Mouse (Mus musculus) frontal cortex, postnatal 10 days (tissue): ENCODE measurements around the gene Psmb3.
A peak's percentile ranks its signal among the peaks of the same experiment; 100 is the strongest.

Experiments used
- DNase-seq, 2 experiments: peaks; one replicate each; pipeline ENCODE4 v3.0.0; 2022; ENCODE audit warnings: low spot score in 2 of 2, mixed read lengths in 1 of 2

The Psmb3 gene

DNA sequence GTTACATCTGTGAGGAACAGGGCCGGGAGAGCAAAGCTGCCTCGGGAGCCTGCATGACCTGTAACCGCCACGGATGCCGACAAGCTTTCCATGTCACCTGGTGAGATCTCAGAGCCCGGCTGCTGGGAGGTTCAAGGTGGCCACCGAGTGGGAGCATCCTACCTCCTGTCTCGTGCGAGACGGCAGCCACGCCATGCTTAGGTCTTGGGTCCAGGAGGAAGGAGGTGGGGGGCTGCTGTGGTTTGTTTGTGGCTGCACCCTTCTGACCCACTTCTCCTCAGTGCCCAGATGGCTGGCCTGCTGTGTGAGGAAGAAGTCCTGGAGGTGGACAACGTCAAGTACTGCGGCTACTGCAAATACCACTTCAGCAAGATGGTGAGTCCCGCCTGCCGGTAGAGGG is 36.4 kb upstream of the Psmb3 start:
- DNase-seq, result no peak

DNA sequence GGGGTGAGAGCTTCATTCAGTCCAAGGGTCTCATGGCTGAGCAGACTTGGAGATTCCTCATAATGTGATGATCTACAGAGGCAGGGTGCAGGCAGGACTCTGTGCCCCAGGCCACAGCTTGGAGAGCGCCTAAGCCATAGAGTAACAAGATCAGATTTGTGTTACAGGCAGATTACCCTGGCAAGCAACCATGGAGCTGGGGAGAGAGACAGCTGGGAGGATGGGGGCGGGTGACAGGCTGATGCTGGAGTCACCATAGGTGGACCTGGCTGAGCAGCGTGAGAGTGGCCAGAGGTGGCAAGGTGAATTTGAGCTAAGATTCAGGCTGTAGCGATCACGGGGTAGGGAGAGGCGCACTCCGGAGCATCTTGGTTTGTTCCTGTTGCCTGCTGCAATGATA is 35.0 kb upstream of the Psmb3 start:
- DNase-seq, result no peak

GRCm38 (mm10) chr11:97669268-97669667 is 33.9 kb upstream of the Psmb3 start:
- no peak for DNase-seq

DNA sequence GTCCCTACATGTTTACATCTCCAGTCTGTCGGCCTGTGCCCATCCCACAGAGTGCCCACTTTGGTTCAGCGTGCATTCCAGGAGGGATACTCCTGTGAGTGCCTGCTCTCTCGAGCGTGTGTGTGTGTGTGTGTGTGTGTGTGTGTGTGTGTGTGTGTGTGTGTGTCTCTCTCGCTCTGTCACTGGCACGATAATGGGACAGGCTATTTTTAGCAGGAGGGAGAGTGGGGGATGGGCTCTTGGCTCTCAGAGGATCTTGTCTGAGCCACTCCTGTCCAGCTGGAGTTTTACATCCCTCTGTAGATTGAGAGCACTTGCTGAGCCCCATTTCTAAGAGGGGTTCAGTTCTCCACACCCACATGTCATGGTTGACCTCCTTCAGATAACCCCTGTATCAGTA is 33.4 kb upstream of the Psmb3 start:
- no peak for DNase-seq

DNA sequence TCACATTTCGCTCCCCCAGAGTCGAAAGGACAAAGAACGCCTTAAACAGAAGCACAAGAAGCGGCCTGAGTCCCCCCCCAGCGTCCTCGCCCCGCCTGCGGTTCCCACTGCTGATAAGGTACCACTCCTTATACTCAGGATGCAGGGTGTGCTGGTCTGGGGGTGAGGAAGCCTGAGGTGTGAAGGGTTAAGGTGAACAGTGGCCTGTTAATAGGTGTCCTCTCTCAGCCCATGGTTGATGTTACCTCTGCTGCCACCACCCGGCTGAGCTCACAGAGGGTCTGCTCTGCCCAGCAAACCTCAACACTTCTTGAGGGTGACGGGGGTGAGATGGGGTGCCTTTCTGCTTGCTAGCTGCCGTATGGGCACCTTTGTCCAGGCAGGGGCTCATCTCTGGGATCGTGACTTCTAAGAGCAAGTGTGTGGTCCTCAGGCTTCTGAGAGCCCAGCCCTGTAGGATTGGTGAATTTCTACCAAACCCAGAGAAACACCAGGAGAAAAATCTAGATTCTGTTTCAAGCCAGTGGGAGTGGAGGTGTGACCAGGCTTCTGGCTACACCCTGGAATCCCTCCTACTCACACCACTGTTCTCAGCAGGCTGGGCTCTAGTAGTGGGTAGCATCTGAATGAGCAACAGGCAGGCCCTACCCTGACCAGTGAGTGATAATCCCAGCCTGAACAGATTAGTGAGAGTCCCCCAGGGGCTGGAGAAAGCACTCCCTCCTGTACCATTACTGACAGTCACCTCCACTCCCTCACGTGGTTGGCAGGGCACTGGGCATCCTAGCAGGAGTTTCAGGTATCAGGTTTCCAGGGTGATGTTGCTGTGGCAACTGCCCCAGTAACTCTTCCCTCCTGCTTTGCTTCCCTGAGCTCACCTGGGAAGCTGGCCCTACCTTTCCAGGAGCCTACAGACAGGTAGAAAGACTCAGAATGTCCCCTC is 32.7 kb upstream of the Psmb3 start:
- no peak for DNase-seq

DNA sequence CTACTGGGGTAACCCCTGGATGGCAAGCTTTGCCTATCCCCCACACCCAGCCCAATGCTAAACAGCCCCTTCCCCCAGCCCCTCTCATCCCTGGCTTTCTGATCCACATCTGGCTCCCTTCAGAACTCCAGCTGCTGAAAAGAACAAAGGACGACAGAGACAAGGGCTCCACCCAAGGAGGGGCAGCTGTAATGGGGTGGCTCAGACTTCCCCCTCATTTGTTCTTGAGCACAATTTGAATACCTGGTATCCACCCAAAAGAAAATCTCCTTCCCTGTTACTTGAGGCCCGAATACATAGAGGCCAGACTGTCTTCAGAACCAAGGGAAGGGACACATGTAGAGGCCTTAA is 32.0 kb upstream of the Psmb3 start:
- no peak for DNase-seq

DNA sequence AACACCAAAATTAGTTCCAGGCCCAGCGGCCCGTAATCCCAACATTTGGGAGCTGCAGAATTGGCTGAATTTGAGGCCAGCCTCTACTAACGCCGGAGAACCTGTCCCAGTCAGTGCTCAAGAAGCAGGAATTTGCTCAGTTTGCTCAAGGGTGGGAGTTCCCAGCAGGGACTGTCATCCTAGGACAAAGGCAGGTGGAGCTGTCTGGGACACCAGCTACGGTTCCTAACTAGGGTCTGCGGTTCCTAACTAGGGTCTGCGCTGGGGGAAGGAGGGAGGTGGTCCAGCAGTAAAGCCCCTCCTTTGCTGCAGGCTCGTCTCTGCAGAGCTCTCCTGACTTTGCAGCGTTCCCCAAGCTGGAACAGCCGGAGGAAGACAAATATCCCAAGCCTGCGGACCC is 30.1 kb upstream of the Psmb3 start:
- no peak for DNase-seq

GRCm38 (mm10) chr11:97676050-97676754 is 27.0 kb upstream of the Psmb3 start:
- no peak for DNase-seq

DNA sequence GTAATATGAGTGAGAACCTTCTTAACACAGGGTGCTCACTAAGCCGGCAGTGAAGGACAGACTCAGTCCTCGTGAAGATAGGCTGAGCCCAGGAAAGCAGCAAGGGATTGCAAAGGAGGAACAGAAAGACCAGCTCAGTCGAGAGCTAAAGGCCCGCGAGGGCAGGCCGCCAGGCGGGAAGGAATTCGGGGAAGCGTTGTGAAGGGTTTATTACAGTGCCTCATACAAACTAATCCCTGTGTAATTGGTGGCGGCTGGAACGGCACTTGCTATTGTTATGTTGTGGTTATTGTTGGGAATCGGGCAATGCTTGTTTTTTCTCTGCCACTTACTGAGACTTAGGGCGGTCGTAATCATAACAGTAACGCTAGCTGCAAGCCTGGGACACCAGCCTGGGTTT is 25.8 kb upstream of the Psmb3 start:
- DNase-seq, result no peak

GRCm38 (mm10) chr11:97677842-97678241 is 25.4 kb upstream of the Psmb3 start:
- no peak for DNase-seq

- no peak for DNase-seq
Measured at GRCm38 (mm10) chr11:97678301-97678700, 24.9 kb upstream of the Psmb3 start.

DNA sequence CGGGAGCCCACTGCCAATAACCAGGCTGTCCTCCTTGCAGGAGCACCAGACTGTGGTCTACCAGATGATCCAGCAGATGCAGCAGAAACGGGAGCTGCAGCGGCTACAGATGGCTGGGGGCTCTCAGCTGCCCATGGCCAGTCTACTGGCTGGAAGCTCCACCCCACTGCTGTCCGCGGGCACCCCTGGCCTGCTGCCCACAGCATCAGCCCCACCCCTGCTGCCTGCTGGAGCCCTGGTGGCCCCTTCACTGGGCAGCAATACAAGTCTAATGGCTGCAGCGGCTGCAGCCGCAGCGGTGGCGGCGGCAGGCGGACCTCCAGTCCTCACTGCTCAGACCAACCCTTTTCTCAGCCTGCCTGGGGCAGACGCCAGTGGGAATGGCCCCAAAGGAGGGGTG is 22.8 kb upstream of the Psmb3 start:
- DNase-seq, result no peak

DNA sequence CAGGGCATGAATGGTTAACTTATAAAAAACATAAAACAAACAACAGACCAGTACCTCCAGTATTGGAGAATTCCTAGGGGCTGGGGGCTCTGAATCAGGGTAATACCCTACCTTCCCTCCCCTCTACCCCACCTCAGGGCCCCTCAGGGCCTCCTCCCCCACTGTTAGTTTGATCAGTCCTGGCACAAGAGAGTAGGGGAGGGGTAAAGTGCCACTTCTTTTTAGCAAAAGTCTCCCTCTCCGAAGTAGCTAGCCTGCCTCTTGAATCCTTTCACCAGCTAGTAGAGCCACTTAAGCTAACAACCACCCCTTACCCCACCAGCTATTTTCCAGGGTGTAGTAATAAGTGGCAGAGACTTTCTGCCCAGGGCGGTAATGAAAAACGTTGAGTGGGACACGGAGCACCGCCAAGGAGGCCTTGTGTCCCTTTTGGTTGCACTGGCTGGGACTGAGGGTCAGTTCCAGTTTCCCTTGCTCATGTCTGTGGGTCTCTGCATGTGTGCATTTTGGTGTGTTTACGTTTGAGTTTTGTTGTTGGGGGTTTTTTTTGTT is 20.6 kb upstream of the Psmb3 start:
- DNase-seq, result no peak

- no peak for DNase-seq
Measured at GRCm38 (mm10) chr11:97684063-97684680, 19.0 kb upstream of the Psmb3 start.

GRCm38 (mm10) chr11:97684766-97685165 is 18.4 kb upstream of the Psmb3 start:
- DNase-seq, result no peak

DNA sequence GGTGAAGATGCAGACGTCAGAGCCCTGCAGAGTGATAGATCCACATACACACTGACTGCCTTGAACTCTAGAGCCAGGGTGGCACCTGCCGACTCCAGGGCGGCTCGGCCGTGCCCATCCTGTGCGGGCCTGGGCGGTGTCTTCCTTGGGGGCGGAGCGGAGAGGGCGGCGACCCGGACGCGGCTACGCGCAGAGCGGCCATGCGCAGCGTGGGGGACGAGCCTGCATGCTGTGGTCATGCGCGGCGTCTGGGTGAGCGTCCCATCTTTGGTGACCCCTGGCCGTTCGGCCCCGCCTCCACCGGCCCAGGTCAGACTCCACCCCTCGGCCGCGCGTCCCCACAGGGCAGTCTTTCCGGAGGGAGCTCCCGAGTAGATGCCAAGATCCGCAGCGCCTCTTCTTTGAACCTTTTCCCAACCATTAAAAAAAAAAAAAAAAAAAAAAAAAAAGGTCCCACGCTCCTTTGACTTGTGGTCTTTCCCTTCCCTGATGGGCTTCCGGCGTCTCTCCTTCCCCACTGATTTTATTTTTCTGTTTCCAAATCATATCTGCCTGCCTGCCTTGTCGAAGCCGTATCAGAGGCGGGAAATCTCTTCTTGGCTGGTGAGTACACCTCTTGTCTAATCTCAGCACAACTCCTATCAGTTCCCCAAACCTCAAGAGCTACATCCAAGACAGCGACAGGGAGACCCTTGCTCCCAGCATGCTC is 17.4 kb upstream of the Psmb3 start, which contains the start of gene Cisd3:
Gene Cisd3 (plus strand): TSS at position 214 of the 709 bp plus-strand sequence.
- DNase-seq, result peak; percentile 71 to 81

DNA sequence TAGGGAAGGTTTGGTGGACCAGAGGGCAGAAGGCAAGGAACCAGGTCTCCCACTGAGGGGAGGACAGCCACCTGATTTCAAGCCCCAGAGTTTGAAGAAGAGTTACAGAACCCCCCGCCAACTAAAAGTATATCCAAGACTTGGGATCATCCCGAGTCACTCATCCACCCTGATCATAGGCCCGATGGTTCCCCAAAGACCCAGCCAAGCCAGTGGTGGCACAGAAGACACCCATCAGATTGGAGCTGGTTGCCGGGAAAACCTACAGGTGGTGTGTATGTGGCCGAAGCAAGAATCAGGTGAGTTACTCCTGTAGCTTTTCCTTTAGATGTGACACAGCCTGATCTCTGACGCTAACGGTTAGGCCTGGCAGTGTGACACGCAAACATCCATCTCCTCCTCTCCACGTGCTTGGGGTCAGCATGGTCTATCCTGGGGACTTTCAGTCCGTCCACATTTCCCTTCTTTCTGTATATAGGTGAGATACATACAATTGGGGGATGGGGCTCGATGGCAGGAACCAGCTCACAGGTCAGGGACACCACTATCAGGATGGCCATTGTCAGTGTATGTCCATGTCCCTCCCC is 16.8 kb upstream of the Psmb3 start:
- DNase-seq, result no peak

DNA sequence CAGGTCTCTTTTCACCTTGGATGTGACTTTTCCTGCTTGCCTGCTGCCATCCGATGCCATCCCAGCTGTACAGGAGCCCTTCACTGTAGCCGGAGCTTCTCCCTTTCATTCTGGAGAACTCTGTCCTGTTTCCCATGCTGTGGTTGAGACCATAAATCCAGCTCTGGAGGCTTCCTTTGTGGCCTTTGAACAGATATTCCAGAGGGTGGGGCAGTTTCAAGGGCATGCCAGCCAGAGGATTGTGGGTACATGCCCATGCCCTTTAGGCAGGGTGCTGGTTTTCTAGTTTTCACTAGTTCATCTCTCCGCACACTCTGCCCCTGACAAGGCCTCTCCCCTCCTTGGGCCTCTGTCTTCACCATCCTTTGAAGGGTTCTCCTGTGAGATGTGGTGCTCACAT is 16.1 kb upstream of the Psmb3 start:
- no peak for DNase-seq

DNA sequence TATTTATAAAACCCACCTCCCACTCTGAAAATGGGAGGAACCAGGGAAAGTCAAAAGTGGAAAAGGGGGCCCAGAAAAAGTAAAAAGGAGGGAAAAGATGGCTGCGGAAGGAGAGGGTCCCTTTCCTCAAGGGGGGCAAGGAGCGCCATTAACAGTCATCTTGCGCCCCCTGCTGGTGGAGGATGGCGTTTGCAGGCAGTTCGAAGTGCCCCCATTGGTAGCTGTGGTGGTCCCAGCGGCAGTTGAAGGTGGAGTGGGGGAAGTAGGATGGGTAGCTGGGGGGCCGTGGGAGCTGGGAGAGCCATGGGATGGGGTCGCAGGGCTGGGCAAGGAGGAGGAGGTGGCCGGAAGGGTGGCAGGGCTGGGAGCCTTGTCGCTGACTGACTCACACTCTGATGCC is 13.3 kb upstream of the Psmb3 start:
- DNase-seq, result peak; percentile 53 to 64

DNA sequence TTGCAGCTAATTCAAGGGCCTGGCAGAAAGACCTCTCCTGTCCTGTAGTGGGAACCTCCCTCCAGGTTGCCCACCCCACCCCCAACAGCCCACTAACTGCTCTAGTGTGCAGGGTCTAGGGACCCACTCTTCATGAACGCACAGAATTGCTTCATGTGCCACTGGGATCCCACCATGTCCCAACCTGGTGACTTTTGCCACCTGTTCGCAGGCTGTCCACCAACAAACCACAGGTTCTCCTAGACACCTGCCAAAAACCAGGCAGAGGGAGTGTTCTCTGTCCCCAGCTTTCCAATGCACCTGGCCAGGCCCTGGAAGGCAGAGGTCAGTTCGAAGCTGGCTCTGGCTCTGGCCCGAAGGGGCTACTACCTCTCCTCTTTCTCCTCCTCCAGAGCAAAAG is 8.8 kb upstream of the Psmb3 start:
- DNase-seq, result no peak
